Mouse (Mus musculus): ENCODE measurements around the gene Senp7.

- TF ChIP-seq CTCF (IDR thresholded peaks at IDR 0.05; ENCODE audit: borderline replicate concordance, insufficient read depth, low read depth, low read length) (no peak), POLR2A (IDR thresholded peaks at IDR 0.05; ENCODE audit: borderline replicate concordance, insufficient read depth, low read length) (no peak)
These were observed 99.5 kb downstream of the Senp7 start for GRCm38 (mm10) chr16:56147679-56148078.
